In genomic region chr19:46805933-46806688, GRCm38 (mm10) we compare ENCODE assay signal across 26 mouse cellular contexts. TPM values are rescaled to one million over a fixed set of nuclear protein-coding genes. Genes with fewer than 3 reads are reported as not detected.
A peak's percentile ranks its signal among the peaks of the same experiment; 100 is the strongest.
DNase-seq lines count a peak whose midpoint lies in the region; TF ChIP-seq lines count a peak whose summit lies in the region.
"Had no signal": no experiment of that assay in that cellular context is flagged by ENCODE, and none has a peak within 500 bp of the region (broad histone marks: within the 10 kb centered on the region; RNA-seq: fewer than 3 reads in every experiment).

No protein-coding gene starts in this region.

- no peak overlapping the region for H3K4me3 ChIP-seq in ES-Bruce4 (ENCODE audit: low read depth, low read length)
- H3K4me3 ChIP-seq in layer of hippocampus, adult 2 months = no peak overlapping the region
- H3K4me3 ChIP-seq: heart, embryonic 13.5 days; hindbrain, embryonic 13.5 days; limb, embryonic 13.5 days; liver, embryonic 13.5 days; megakaryocyte, embryonic 14.5 days had no signal

- H3K27me3 ChIP-seq in ES-Bruce4 (ENCODE audit: control insufficient read depth, insufficient read depth, low read length, poor library complexity, severe bottlenecking) = no peaks in the 10 kb centered on the region
- H3K27me3 ChIP-seq: heart, embryonic 13.5 days; hindbrain, embryonic 13.5 days; limb, embryonic 13.5 days; Patski had no signal

- H3K27ac ChIP-seq in ES-Bruce4 (ENCODE audit: insufficient read depth, low read length) = peak overlapping the region; percentile 70
- no peak overlapping the region for H3K27ac ChIP-seq in layer of hippocampus, adult 2 months
- H3K27ac ChIP-seq: heart, embryonic 13.5 days; hindbrain, embryonic 13.5 days; limb, embryonic 13.5 days; liver, embryonic 13.5 days; stomach, postnatal 0 days had no signal

- no peaks in the 10 kb centered on the region for H3K9me3 ChIP-seq in ES-Bruce4 (replicated peaks; ENCODE audit: control insufficient read depth, insufficient read depth, low read length, poor library complexity, severe bottlenecking)
- H3K9me3 ChIP-seq: heart, embryonic 13.5 days; hindbrain, embryonic 13.5 days; limb, embryonic 13.5 days; liver, embryonic 13.5 days; megakaryocyte, embryonic 14.5 days had no signal

- DNase-seq in embryo, embryonic 10 days (ENCODE audit: low spot score) = peak; percentile 12
- no peak for DNase-seq in embryo, embryonic 10.5 days (ENCODE audit: low spot score)
- DNase-seq in 3T3-L1 (ENCODE audit: low read depth, low spot score) = peak; percentile 38
- DNase-seq in cerebellum, postnatal 36 days = peak; percentile 33 to 38
- DNase-seq in layer of hippocampus, adult 2 months (ENCODE audit: low spot score in 2 of 2) = no peak
- no peak for DNase-seq in kidney, postnatal 14 days
- DNase-seq: adrenal gland, adult 8-10 months; embryo, embryonic 11 days; gastrocnemius, postnatal 14 days; heart, adult 18-20 months; kidney, adult 8-10 months; kidney, postnatal 25 days; layer of hippocampus, postnatal 36 days; liver, embryonic 13.5 days; lung, embryonic 14.5 days; midbrain, embryonic 14.5 days; right cerebral cortex, postnatal 14 days; thymus, adult 2 months; thymus, postnatal 4 days had no signal

- peak; percentile 81 for TF ChIP-seq EP300 in ES-Bruce4 (IDR thresholded peaks at IDR 0.05; ENCODE audit: insufficient read depth, low read depth, low read length)

- TF ChIP-seq CTCF in ES-Bruce4 (IDR thresholded peaks at IDR 0.05; ENCODE audit: low read depth, low read length) = no peak
- no peak for TF ChIP-seq CTCF in layer of hippocampus, adult 2 months (conservative IDR thresholded peaks at IDR 0.05)

- no peaks in the 10 kb centered on the region for H3K36me3 ChIP-seq in ES-Bruce4 (ENCODE audit: control insufficient read depth, insufficient read depth, low read length, poor library complexity, severe bottlenecking)
- H3K36me3 ChIP-seq: heart, embryonic 13.5 days; hindbrain, embryonic 13.5 days; limb, embryonic 13.5 days; liver, embryonic 13.5 days had no signal

- TF ChIP-seq POLR2A in ES-Bruce4 (IDR thresholded peaks at IDR 0.05; ENCODE audit: insufficient read depth, low read length) = no peak

- H3K4me1 ChIP-seq in ES-Bruce4 (ENCODE audit: control insufficient read depth, insufficient read depth, low read length) = peaks cover 10% of the 10 kb centered on the region
- H3K4me1 ChIP-seq: megakaryocyte, embryonic 14.5 days had no signal

- H3K9ac ChIP-seq in ES-Bruce4 (ENCODE audit: low read depth, poor library complexity, severe bottlenecking) = 0 out of 2 replicates have a peak overlapping the region, but pooled peaks have one; percentile 28
- H3K9ac ChIP-seq: heart, embryonic 13.5 days; hindbrain, embryonic 13.5 days; limb, embryonic 13.5 days; liver, embryonic 13.5 days; lung, embryonic 14.5 days had no signal

RNA-seq across cellular contexts. Expression of gene Cnnm2, which starts 44.7 kb away (rescaled TPM):
- 12.1 and 14.8 TPM in 2 replicates for polyA plus RNA-seq in ES-Bruce4 (2011; ENCODE audit: insufficient read depth, insufficient read length, low read depth, missing spikeins)
- 10 to 100 TPM; 37.9 to 38.8 TPM for total RNA-seq in layer of hippocampus, adult 2 months (2021)

Comparison
In these comparisons a context has a peak if more than half of its experiments do, and no peak if none do; other contexts are left out.
1. DNase-seq: peak in embryo, embryonic 10 days (single experiment), 3T3-L1 (single experiment) and cerebellum, postnatal 36 days (2 of 2); none in embryo, embryonic 10.5 days (single experiment), layer of hippocampus, adult 2 months (0 of 2) and kidney, postnatal 14 days (single experiment).